Comparison of ENCODE assay signal across 9 mouse cellular contexts in the genomic region with DNA sequence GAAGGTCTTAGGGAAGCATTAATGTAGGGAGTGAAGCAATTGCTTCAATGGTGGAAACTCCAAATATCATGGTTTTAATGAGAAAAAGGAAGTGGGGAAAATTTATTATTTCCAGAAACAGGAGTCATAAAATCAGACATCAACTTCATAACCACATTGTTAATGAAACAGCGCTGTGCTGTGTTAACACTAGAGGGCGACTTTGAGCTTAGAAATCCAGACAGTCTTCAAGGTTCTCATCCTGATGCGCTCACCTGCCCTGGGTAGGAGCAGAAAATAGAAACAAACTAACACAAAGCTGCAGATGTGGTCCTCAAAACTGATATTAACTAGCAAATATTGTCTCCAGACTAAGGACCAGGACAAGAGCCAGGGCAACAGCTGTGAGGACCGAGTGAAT. TPM values are rescaled to one million over a fixed set of nuclear protein-coding genes. Genes with fewer than 3 reads are reported as not detected.
DNase-seq lines count a peak whose midpoint lies in the region; TF ChIP-seq lines count a peak whose summit lies in the region.
"Had no signal": no experiment of that assay in that cellular context is flagged by ENCODE, and none has a peak within 500 bp of the region (broad histone marks: within the 10 kb centered on the region; RNA-seq: fewer than 3 reads in every experiment).

No protein-coding gene starts in this region.

- peak; percentile 30 for DNase-seq in adrenal gland, adult 2 months
- DNase-seq in adrenal gland, adult 8-10 months: no peak
- DNase-seq in layer of hippocampus, adult 2 months (ENCODE audit: low spot score in 2 of 2): peak in 1 of 2 experiments; percentile 48
- DNase-seq in layer of hippocampus, postnatal 36 days: no peak
- DNase-seq in ZHBTc4 (ENCODE audit: low read depth, low spot score): peak; percentile 62
- DNase-seq in lung, postnatal 10 days: peak; percentile 62
- peak; percentile 66 for DNase-seq in thymus, postnatal 14 days

- no peak for TF ChIP-seq POLR2A in embryonic fibroblast, embryonic 13.5 days (IDR thresholded peaks at IDR 0.05; ENCODE audit: low read depth, low read length)

- no peak overlapping the region for H3K4me3 ChIP-seq in layer of hippocampus, adult 2 months
- H3K4me3 ChIP-seq in embryonic fibroblast, embryonic 13.5 days (ENCODE audit: insufficient read depth, low read length): no peak overlapping the region

- no peaks in the 10 kb centered on the region for H3K4me1 ChIP-seq in embryonic fibroblast, embryonic 13.5 days (ENCODE audit: control insufficient read depth, insufficient read depth, low read length)

- H3K27ac ChIP-seq in layer of hippocampus, adult 2 months: no peak overlapping the region
- no peak overlapping the region for H3K27ac ChIP-seq in embryonic fibroblast, embryonic 13.5 days (ENCODE audit: insufficient read depth, low read length)

- peak; percentile 93 for TF ChIP-seq CTCF in layer of hippocampus, adult 2 months (conservative IDR thresholded peaks at IDR 0.05)
- TF ChIP-seq CTCF in embryonic fibroblast, embryonic 13.5 days (IDR thresholded peaks at IDR 0.05; ENCODE audit: borderline replicate concordance, insufficient read depth, low read length): 0 out of 2 replicates have a peak, but pooled peaks have one; percentile 9

RNA-seq across cellular contexts. Expression of a gene that starts 7.6 kb away (rescaled TPM):
- total RNA-seq in adrenal gland, adult 2 months (2021): 10 to 100 TPM; 78.4 to 97.1 TPM
- polyA plus RNA-seq in adrenal gland, adult 2 months (2012; rRNA removed): 364 and 513 TPM in 2 replicates
- total RNA-seq in adrenal gland, adult 8-10 months (2022): 100 to 1,000 TPM in 3 of 4 experiments, 10 to 100 TPM in 1; 62.4 to 146 (median 115) TPM
- total RNA-seq in layer of hippocampus, adult 2 months (2021): 1 to 10 TPM; 1.7 to 1.8 TPM
- 1 to 10 TPM; 1.6 to 1.9 TPM for total RNA-seq in layer of hippocampus, postnatal 36 days (2021)
- polyA plus RNA-seq in embryonic fibroblast, embryonic 13.5 days (2011; ENCODE audit: insufficient read length, low read depth, missing spikeins): not detected in 2 replicates
- polyA plus RNA-seq: C2C12 had no signal

RNA-seq across cellular contexts. Expression of a gene that starts 11.2 kb away (rescaled TPM):
- 1 to 10 TPM in 1 of 2 experiments, under 1 TPM in 1; 0.49 to 1.3 TPM for total RNA-seq in adrenal gland, adult 2 months (2021)
- polyA plus RNA-seq in adrenal gland, adult 2 months (2012; rRNA removed): 0.91 TPM in 2 replicates
- 1 to 10 TPM; 1.3 to 1.8 (median 1.5) TPM for total RNA-seq in adrenal gland, adult 8-10 months (2022)
- total RNA-seq in layer of hippocampus, adult 2 months (2021): under 1 TPM in 1 of 2 experiments, not detected in 1; 0.17 TPM
- total RNA-seq in layer of hippocampus, postnatal 36 days (2021): under 1 TPM in 1 of 2 experiments, not detected in 1; 0.47 TPM
- not detected in 2 replicates for polyA plus RNA-seq in embryonic fibroblast, embryonic 13.5 days (2011; ENCODE audit: insufficient read length, low read depth, missing spikeins)
- polyA plus RNA-seq: C2C12 had no signal

RNA-seq across cellular contexts. Expression of a gene that starts 37.7 kb away (rescaled TPM):
- 100 to 1,000 TPM in 1 of 2 experiments, 10 to 100 TPM in 1; 85.9 to 137 TPM for total RNA-seq in adrenal gland, adult 2 months (2021)
- 134 and 150 TPM in 2 replicates for polyA plus RNA-seq in adrenal gland, adult 2 months (2012; rRNA removed)
- 100 to 1,000 TPM in 3 of 4 experiments, 10 to 100 TPM in 1; 77.6 to 181 (median 140) TPM for total RNA-seq in adrenal gland, adult 8-10 months (2022)
- total RNA-seq in layer of hippocampus, adult 2 months (2021): 1 to 10 TPM in 1 of 2 experiments, under 1 TPM in 1; 0.66 to 1.2 TPM
- 1 to 10 TPM in 1 of 2 experiments, under 1 TPM in 1; 0.87 to 1.3 TPM for total RNA-seq in layer of hippocampus, postnatal 36 days (2021)
- not detected in 2 replicates for polyA plus RNA-seq in embryonic fibroblast, embryonic 13.5 days (2011; ENCODE audit: insufficient read length, low read depth, missing spikeins)
- polyA plus RNA-seq: C2C12 had no signal

RNA-seq across cellular contexts. Expression of a gene that starts 46.6 kb away (rescaled TPM):
- total RNA-seq in adrenal gland, adult 2 months (2021): 10 to 100 TPM; 43.6 to 55.6 TPM
- polyA plus RNA-seq in adrenal gland, adult 2 months (2012; rRNA removed): 61.0 and 64.1 TPM in 2 replicates
- total RNA-seq in adrenal gland, adult 8-10 months (2022): 10 to 100 TPM; 53.9 to 71.1 (median 67.2) TPM
- total RNA-seq in layer of hippocampus, adult 2 months (2021): 1 to 10 TPM; 7.8 to 9.3 TPM
- total RNA-seq in layer of hippocampus, postnatal 36 days (2021): 10 to 100 TPM in 1 of 2 experiments, 1 to 10 TPM in 1; 8.5 to 10.3 TPM
- 25.6 and 25.7 TPM in 2 replicates for polyA plus RNA-seq in embryonic fibroblast, embryonic 13.5 days (2011; ENCODE audit: insufficient read length, low read depth, missing spikeins)

RNA-seq across cellular contexts. Expression of a gene that starts 52.4 kb away (rescaled TPM):
- 10 to 100 TPM; 21.8 to 41.4 TPM for total RNA-seq in adrenal gland, adult 2 months (2021)
- polyA plus RNA-seq in adrenal gland, adult 2 months (2012; rRNA removed): 49.6 and 68.0 TPM in 2 replicates
- 10 to 100 TPM; 30.4 to 41.2 (median 36.4) TPM for total RNA-seq in adrenal gland, adult 8-10 months (2022)
- total RNA-seq in layer of hippocampus, adult 2 months (2021): 1 to 10 TPM; 2.7 TPM
- 1 to 10 TPM; 2.7 to 3.2 TPM for total RNA-seq in layer of hippocampus, postnatal 36 days (2021)
- polyA plus RNA-seq in embryonic fibroblast, embryonic 13.5 days (2011; ENCODE audit: insufficient read length, low read depth, missing spikeins): 16.1 and 18.8 TPM in 2 replicates

Comparison
In these comparisons a context has a peak if more than half of its experiments do, and no peak if none do; other contexts are left out.
1. DNase-seq: peak in adrenal gland, adult 2 months (single experiment), ZHBTc4 (single experiment), lung, postnatal 10 days (single experiment) and thymus, postnatal 14 days (single experiment); none in adrenal gland, adult 8-10 months (single experiment) and layer of hippocampus, postnatal 36 days (0 of 2).
2. RNA of a gene that starts 7.6 kb away (total RNA-seq): 62.4 to 146 TPM in adrenal gland, adult 8-10 months and 78.4 to 97.1 TPM in adrenal gland, adult 2 months; 1.6 to 1.9 TPM in layer of hippocampus, postnatal 36 days and 1.7 to 1.8 TPM in layer of hippocampus, adult 2 months; every median in the first group is over 10 times any median in the second.
3. RNA of a gene that starts 37.7 kb away (total RNA-seq): 77.6 to 181 TPM in adrenal gland, adult 8-10 months and 85.9 to 137 TPM in adrenal gland, adult 2 months; 0.87 to 1.3 TPM in layer of hippocampus, postnatal 36 days and 0.66 to 1.2 TPM in layer of hippocampus, adult 2 months; every median in the first group is over 10 times any median in the second.